Mouse (Mus musculus) activated CD4-positive, CD25-positive, alpha-beta regulatory T cell, adult 4 months (primary cell): ENCODE measurements at regions not wholly inside any gene's neighbourhood (a gene's known extent, or its start where the extent isn't known, plus 50 kb on each side); places are given as distances from the start of the nearest gene placed in this dataset.

Experiments used
- ATAC-seq: one replicate; pipeline ENCODE4 v1.8.0; 2017

DNA sequence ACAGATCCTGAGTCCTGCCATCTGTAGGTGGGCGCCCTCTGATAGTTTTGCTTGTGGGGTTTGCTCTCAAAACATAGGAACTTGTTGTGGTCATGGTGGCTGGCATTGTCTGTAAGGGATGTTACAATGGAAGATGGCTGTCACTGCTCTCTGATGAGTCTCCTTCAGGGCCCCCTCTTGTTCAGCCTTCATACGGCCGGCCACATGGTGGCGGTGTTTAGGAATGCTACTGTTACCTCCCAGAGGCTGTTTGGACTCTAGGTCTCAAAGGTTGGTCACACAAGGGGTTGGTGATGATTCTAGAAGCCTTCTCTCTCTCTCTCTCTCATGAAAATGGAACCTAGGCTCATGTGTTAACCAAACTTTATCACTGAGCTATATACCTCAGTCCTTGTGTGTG is 137.0 kb downstream of the Nufip1 start:
- ATAC-seq: no peak

DNA sequence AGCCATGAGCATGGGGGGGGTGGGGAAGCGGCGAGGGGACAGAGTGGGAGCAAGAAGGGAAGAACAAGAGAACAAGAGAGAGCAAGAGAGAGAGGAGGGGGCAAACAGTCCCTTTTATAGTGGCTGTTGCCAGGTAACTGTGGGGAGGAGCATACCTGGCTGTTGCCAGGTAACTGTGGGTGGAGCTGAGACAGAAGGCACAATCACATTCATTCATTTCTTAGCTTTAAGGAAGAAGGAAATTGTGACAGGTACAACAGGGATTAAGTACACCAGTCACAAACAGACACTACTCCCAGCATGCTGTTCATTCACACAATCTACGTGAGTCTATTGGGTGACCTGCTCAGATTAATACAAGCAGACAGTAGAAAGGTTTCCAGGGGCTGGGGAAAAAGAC is 143.2 kb downstream of the Nufip1 start:
- no peak for ATAC-seq

DNA sequence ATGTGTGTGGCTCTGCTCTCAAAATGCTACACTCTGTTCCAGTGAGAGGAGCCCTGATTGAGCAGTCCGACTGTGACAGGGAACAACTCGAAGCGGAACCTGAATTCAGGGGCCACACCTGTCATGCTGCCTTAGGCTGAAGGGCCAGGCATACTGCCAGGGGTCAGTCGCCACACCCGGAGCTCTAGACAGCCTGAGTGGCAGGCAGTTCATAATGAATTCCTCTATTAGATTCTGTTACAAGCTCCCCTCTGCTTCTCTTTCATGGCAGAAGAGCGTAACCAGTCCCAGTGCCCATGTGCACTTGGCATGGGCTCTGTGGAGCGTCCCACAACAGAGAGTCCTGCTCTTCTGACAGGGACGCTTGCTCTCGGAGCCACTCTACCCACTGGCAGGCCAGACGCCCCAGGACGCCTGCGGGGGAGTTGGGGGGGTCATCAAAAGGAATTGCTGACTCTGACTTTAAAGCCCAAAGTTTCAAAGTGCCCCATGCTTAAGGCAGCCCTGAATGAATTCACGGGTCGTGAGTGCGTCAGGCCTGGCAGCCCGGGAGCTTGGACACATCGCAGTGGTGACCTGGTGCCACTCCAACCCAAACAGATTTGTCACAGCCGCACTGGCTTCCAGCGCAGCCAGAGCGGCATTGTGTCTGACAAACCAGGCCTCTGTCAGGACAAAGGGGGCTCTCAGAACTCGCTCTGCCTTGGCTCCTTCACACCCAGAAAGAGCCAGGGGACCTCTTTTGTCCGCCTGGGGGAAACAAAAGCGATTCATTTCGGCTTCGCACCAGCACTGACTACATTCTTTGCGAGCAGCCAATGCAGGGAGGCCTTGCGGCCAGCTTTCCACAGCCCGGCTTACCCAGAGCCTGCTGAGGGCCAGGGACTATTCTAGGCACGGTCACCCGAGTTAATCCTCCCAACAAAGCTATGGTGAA is 144.1 kb downstream of the Nufip1 start:
- ATAC-seq: no peak

DNA sequence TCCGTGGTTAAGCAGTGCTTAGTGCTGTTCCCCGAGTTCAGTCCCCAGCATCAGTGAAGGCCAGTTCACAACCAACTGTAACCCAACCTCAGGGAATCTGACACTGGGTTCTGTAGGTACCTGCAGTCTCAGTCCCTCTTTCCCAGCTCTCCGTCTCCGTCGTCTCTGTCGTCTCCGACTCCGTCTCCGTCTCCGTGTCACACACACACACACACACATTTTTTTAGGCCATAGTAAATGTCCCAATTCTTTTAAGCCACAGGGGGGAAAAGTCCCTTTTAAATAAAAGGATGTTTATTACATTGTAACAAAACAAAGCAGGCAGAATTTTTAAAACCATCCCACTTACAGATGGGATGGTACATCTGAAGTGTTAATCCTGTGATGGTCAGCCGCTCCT is 145.3 kb downstream of the Nufip1 start:
- no peak for ATAC-seq

DNA sequence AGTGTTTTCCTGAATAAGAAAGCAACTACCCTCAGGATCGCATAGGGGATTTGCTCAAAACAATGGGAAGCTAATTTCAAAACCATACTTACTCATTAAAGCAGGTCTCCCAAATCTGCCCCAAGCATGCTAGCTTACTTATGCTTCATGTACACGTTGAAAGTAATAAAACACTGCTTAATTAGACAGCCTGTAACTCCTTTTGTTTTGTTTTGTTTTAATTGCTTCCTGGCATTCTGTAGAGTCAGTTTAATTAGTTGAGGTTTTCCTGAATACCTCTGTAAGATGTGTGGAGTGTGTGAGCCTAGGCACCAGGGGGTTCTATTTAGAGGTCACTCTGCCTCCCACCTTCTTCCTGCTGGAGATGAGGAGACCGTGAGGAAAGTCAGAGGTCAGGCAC is 147.9 kb downstream of the Nufip1 start:
- ATAC-seq: no peak

DNA sequence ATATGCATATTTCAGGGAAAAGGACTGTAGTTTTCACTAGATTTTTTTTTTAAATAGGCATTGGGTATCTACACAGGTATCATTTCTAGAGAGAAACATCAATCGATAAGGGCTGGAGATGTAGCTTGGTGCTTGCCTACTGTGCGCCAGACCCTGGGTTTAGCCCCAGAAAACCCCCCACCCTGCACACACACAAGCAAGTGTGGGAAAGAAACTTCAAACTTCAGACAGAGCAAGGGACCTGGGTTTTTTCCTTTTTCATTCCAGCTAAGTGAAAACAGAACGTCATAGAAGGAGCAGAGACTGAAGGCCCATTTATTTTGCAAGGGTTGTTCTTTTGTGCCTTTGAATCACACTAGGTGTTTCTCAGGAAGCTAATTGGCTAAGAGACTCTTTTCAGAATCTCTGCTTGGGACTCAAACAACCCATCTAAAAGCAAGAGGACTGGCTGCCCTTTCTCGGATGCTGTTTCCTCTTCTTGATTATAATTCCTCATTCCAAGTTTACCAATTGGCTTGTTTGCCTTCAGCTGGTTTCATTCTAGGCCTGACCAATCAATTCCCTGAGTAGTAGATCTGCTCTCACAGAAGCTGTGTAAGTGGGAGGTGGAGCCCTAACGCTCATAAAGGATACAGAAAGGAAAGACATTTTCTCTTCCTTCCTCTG is 150.1 kb downstream of the Nufip1 start:
- ATAC-seq: no peak

DNA sequence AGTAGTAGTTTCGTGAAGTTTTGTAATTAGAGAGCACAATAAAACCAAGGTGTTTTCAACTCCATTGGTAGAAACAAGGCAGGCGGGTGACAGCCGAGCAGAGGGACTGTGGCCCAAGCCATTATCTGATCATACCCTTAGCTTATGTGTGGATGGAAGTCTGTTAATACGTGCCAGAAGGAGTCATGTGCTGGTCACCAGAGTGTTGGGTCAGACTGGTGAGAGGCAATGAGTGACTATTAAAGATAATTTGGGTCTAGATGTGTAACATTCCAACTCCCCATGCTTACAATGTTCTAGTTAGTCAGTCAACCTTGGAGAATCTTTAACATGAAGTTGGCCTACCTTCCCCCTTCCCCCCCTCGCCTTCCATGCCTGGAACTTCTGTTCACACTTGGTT is 151.1 kb upstream of the Tsc22d1 start:
- no peak for ATAC-seq

DNA sequence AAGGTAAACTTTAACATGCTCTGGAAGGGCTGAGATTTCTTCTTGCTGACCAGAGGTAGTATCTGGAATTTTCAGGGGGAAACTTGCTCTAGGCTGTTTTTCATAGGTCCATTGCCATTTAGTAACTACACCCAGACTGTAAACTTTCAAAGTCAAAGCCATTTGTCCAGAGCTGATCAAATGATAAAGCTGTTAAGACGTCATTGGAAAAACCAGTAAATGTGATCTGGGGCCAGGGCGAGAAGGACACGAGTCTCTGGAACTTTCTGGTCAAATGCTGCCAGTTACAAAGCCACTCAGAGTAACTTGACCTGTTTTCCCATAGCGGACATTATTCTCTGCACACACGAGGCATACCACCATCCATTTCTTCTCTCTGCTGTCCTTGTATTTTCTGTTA is 148.9 kb upstream of the Tsc22d1 start:
- no peak for ATAC-seq

DNA sequence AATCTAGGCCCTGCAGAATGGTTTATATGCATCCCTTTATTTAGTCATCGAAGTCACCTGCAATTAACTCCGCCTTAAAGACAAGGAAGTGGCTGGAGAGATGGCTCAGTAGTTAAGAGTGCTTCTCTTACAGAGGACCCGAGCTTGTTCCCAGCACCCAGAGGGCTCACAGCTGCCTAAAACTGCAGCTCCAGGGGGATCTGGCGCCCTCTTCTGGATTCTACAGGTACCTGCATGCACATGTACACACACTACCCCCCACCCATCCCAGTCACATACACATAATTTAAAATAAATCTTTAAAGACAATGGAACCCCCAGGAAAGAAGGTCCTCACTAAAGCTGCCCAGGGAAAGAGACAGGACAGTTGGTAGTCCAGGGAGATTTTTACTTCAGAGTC is 148.5 kb upstream of the Tsc22d1 start:
- no peak for ATAC-seq

DNA sequence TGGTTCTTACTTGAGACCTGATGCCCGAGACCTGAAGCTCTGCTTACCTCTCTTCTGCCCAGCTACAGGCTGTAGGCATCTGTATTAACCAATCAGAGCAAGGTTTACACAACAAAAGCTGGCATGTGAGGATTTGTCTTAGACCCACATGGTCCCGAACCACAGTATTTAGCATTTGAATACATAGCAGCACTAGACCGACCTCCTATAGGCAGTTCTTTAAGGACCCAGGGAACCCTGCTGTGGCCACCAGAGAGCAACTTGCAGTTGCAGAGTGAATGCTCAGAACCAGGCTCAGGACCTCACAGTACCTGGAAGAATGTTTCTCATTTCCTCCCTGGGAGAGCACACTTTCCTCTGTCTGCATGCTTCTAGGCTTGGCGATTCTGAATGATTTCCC is 147.7 kb upstream of the Tsc22d1 start:
- ATAC-seq: no peak

DNA sequence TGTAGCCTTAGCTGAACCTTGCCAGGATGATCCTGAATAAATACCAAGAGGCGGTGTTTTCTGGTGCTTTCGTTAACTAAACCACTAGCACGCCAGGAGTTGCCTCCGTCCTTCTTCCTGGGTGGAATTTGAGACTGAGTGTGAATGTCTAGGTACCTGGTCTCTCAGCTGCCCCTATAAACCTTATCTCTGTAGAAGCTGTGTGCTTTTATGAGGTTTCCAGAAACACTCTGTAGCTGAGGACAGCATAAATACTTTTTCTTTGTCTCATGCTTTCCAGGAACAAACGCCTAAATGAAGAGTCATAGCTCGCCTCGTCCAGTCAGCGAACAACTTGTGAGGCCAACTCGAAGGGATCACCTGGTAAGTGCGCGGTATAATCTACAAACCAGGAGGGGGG is 143.6 kb upstream of the Tsc22d1 start:
- ATAC-seq: no peak

DNA sequence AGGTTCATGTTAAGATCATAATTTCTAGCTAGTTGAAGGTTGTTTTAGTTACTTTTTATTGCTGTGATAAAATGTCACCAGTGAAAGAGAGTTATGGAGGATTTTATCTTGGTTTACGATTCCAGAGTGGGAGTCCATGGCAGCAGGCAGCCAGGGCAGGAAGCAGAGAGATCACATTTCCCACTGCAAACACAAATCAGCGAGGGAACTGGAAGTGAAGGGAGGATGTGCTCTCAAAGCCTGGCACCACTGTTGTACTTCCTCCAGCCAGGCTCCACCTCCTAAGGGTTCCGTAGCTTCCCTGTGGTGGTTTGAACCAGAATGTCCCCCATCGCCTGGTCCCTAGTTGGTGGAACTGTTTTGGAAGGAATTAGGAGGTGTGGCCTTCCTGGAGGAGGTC is 141.9 kb upstream of the Tsc22d1 start:
- ATAC-seq: no peak

DNA sequence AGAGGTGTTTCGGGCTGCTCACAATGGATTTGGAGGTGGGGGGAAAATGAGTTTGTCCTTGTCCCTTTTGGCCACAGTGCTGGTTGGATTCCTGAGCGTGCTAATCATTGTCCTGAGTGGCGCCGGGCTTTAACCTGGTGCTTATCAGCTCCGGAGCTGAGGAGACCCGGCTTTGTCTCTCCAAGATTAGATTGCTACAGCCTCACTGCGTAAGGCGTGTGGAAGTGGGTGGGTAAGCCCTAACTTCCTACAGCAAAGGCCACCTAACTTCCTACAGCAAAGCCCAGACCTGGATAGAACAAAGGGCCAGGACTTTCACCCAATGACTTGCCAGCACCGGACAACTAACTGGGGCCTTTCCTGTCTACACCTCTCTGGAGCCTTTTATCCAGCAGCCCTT is 138.1 kb upstream of the Tsc22d1 start:
- ATAC-seq: no peak

DNA sequence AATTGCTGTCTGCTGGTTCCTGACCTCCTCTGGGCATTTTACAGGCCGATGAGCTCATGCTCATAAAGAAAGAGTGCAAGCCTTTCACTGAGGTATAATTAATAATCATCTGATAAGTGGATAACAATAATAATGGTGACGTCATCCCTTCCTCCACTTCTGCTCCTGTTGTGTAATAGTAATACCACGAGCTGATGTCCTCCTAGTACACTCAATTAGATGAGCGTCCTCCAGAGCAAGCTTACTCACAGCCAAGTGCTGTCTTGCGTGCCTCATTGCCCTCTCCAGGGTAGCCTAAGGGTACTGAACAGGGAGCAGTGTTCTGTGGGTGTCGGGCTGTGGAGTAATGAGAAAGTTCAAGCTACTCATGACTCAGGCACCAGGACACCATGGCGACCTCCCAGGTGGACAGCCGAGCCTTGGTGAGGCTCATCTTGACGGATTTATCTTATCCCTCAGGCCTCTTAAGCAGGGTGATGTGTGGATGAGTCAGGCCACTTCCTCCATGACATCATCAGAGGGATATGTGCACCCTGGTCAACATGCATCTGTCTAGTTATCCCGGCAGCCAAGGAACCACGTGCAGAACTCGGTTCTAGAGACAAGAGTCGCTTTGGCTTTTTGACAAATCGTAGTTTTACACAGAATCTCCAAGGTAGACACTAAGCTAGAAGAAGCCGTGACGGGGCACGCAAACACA is 135.9 kb upstream of the Tsc22d1 start:
- no peak for ATAC-seq

DNA sequence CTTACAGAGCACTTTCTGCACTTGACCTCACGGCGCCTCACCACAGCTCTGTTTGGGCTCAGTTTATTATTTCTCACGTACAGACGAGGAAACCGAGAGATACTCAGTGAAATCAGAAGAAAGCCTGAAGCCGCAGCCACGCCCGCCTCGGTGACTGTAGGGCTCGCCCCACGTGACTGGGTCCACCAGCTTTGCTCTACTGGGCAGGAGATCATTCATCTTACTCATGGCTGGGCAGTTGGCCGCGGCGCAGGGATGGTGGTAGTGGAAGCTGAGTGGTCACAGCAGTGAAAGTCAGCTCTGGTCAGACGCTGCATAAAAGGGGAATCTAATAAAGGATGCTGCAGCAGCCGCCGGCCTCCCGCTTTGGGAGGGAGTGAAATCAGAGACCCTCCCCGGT is 135.2 kb upstream of the Tsc22d1 start:
- ATAC-seq: no peak

DNA sequence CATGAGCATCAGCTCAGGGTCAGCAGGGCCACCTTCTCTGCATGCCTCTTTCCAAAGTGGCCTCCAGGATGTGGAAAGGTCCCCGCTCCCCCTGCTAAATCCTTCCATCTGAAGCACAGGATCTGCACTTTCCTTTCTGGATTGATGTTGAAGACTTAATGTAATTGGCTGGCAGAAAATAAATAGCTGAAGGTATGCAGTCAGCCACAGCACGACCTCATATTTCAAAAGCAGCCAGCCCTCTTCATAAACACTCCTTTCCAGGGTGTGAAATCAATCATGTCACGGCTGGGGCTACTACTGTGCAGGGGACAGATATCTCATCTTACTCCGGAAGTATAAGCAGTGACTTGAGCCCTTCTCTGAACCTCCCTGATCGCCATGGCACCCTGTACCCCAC is 132.9 kb upstream of the Tsc22d1 start:
- ATAC-seq: no peak

DNA sequence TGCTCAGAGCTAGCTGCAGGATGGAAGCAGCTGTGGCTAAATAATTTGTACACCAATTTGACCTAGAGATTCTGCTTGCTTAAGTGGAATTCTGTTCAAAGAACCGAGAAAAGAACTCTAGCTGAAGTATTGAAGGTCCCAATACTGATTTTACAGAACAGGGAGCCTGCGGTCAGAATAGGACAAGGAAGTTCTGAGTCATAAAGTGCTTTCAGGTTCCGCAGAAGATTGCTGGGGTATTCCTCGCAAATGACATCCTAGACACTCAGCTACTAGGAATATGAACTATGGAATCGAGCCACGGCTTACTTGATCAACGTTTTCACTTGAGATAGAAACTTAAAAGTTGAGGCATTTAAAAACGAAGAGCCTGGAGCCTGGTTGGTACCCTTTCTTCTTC is 127.0 kb upstream of the Tsc22d1 start:
- no peak for ATAC-seq

DNA sequence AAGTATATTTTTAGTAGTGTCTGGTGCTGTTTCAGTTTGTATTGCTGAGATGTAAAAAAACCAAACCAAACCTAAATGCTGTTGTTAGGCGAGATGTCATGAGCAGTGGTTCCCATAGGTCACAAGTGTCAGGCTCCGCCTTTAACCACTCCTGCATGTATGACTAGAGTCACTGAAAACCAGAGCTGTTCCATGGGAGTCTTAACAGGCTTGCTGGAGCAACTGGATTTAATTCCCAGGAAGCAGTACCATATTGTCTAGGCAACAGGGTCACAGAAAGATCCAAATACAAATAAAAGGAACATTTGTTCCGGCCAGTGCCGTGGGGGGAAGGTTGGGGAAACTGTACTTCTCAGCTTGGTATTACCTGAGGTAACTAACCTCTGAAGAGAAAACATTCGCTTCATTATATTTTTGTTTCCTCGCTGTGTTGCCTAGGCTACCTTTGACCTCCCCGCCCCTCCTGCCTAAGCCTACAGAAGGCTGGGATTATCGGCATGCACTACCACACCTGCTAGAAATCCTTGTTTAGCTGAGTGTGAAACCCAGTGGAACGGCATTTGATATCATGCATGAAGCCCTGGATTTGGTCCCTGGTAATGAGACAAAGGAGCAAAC is 124.3 kb upstream of the Tsc22d1 start:
- no peak for ATAC-seq

DNA sequence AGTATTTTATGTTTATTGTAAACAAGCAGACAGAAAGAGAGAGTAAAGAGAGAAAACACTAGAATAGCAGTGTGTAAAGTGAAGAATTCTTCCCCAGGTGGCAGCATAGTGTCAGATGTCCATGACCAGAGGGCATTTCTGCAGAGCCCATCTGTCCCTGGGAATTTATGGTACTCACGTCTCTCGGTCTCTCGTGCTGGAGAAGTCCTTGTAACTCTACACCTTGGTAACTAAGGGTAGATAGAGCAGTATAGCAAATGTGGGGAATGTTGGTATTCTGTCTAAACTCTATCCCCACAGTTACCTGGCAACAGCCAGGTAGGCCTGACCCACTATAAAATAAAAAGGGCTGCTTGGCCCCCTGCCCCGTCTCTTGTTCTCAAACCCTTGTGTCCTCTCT is 122.5 kb upstream of the Tsc22d1 start:
- no peak for ATAC-seq

DNA sequence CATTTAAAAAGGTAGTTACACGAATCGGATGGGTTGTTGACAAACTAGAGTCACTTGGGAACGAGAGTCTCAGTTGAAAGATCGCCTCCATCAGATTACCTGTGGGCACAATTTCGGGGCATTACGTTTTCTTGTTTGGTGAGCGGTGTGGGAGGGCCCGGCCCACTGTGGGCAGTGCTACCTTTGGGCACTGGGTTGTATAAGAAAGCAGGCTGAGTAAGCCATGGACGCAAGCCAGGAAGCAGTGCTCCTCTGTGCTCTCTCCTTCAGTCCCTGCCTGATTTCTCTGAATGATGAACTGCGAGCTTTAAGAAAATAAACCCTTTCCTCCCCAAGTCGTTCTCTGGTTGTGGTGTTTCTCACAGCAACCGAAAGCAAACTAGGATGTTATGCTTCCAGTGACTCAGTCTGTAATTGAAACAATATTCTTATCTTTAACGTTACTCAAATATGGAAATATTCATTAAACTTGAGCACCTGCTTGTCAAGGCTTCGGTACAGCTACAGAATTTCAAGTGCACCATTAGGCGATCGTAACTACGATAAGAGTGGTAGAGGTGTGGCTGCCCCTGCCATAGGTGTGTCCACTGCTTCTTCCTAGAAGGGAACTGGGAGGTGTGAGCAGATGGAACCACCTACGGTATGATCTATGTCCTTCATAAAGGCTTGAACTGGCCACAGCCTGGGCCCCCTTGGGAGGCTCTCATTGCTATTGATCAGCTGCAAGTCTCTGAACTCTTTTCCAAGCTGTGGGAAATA is 119.2 kb upstream of the Tsc22d1 start:
- ATAC-seq: no peak

DNA sequence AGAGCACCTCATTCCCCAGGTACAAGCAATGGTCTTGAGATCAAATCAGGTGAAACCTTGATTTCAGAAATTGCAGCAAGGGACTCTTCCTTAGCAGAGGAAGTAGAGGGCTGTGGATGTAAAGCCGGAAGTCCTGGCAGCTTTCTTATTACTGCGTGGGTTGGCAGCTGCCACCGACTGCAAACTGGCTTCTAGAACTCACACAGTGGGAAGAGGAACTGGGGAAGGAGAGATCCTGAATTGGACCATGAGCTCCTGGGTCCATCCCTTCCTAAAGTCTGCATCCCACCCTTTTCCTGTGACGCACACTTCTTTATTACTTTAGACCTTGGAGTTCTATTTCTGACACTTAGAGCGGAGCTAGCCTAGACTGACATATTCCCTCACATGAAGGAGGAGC is 116.9 kb upstream of the Tsc22d1 start:
- ATAC-seq: no peak

DNA sequence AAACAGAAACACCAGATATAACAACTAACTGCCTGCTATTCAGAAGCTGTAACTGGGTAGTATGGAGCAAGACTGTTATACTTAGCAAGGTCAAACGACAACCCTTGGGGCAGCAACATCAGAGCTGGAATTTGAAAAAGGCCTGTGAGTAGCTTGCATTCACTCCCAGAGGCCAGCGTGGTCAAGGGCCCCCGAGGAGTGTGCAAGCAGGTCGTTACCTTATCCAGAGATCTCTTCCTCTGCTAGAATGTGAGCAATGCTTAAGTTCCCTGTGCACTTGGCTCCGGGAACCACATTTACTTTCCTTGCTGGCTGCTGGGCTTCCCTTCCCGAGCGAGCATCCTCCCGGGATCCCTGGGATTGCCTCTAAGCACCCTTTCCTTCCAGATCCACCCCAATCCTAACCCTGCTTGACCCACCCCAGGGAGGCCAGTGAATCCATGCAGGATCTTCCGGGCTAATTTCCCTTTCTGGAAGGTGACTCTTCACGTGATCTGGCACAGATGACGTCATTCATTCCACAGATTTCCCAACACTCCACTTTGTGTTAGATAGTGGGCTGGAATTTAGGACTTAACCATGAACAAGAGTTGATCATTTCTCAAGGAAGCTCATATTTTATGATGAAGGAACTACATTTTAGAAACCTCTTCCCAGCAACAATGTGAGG is 112.3 kb upstream of the Tsc22d1 start:
- no peak for ATAC-seq
